Mouse (Mus musculus) monocyte, adult 5-6 weeks (primary cell): Measurements from ENCODE around the gene Gsn. TPM values are rescaled to one million over a fixed set of nuclear protein-coding genes. Genes with fewer than 3 reads are reported as not detected.

ENCODE experiments used
- ATAC-seq: fragments of 153-309, 156-312 bp; replicated peaks from 2 replicates; pipeline ENCODE4 v1.8.0; 2017; ENCODE audit warnings: mild to moderate bottlenecking; ENCODE audit not compliant: low TSS enrichment, insufficient number of reproducible peaks, severe bottlenecking, poor library complexity, low FRiP score
- total RNA-seq: library from RNA; stranded (forward); fragments of 200-1000, 200-491, 200-594 nt; gene quantifications from 3 replicates; pipeline ENCODE4 v1.2.3, GENCODE M21; 2017

Gsn gene
- total RNA-seq, 1 experiment from 2014 or later = 46.1 TPM

DNA sequence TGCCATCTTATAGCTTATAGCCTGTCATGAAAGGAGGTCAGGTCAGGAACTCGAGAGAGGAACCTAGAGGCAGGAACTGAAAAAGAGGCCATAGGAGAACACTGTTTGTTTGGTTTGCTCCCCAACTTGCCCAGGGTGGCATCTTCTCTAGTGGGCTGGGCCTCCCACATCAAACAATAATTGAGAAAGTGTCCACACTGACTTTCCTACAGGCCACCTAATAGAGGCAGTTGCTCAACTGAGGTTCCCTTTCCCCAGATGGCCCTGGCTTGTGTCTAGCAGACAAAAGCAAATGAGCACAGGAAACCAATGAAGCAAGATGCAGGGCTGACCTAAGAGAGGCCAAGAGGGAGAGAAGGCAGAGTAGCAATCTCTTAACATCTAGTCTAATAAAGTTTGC, 52.0 kb downstream of the Gsn start:
- ATAC-seq = peak; percentile 89

DNA sequence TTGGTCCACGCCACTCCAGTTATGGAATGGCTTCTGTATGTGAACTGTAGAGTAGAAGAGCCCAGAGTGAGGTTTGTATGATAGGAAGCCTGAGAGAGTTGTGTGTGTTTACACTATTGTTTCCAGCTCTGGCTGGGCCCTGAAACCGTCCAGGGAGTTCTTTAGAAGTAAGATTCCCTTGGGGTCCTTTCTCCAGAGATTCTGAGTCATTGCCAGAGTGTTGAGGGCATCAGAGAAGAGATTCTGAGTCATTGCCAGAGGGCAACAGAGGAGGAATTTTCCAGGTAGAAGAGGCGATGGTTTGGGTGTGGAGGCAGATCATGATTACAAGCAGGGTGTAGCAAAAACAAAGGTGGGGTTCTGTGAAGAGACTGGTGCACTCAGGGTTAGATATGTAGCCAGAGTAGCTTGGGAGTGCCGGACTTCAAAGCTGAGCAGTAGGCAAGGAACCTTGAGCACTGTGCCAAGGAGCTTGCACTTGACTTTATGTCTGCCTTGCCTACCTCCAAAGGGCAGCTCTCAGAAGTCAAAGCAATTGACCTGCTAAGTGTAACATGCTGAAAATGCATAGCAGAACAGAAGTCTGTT, 53.8 kb downstream of the Gsn start:
- no peak for ATAC-seq

DNA sequence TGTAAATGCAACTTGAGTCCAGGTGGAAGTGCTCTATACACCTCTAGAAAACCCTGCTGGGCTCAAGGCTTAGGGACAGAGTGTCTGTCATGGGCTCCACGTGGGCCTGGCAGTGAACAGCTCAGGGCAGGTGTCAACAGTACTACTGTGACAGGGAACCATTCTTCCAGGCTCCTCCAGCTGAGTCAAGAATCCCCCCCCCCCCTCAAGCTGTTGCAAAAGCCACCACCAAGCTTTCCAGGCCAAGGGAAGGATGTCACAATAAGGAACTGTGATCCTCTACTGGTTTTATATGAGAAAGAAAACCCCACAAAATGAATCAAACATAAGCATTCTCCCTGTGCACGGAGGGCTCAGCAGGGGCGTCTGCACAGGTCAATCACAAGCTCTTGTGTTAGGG, 58.1 kb downstream of the Gsn start:
- no peak for ATAC-seq

DNA sequence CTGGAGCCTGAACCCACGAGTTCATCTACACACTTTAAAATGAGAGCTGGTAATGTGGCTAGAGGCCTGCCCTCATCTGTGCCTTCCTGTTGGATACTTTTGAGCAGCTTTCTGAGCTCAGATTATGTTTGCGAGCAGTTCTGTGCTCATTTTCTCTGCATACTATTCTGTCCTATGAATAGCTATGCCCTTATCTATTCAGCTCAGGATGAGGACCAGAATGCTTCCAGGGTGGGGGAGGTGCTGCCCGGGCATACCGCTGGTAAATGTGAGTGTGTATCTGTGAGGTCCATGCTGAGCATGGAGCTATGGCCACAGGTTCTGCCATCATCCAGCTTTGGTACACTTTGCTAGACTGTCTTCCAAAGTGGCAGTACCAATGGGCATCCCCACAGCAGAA, 61.4 kb downstream of the Gsn start:
- no peak for ATAC-seq

DNA sequence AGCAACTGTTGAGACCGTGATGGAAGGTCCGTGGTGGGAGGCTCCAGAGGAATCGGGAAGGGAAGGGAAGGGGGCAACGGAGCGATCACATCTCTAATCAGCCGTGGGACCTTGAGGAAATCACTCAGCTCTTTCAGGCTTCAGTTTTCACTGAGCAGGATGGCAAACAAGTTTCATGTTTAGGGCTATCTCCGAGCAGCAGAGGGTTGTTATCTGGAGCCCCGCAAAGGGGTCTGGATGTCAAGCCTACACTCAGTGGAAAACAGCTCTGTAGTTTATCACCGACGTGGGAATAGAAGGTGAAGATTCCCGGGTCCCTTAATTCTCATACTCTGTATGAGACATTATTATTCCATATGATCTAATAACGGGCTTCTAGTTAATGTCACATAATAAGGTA, 62.2 kb downstream of the Gsn start:
- no peak for ATAC-seq

DNA sequence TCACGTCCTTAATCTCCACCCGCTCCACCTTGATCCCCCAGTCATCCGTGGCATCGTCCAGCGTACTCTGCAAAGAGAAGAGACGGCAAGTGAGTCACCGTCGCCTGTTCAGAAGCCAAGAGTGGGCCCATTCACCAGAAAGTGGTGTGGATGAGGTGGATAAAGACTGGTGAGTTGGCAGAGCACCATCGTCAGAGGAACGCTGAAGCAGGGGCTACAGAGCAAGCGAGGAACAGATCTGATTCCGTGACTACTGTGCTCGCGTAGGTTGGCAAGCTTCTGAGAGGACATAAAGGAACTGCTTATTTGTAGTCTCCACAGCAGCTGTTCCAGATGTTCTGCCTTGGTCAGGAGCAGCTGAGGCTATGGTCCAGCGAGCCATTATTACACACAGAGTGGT, 64.2 kb downstream of the Gsn start:
- ATAC-seq = no peak

DNA sequence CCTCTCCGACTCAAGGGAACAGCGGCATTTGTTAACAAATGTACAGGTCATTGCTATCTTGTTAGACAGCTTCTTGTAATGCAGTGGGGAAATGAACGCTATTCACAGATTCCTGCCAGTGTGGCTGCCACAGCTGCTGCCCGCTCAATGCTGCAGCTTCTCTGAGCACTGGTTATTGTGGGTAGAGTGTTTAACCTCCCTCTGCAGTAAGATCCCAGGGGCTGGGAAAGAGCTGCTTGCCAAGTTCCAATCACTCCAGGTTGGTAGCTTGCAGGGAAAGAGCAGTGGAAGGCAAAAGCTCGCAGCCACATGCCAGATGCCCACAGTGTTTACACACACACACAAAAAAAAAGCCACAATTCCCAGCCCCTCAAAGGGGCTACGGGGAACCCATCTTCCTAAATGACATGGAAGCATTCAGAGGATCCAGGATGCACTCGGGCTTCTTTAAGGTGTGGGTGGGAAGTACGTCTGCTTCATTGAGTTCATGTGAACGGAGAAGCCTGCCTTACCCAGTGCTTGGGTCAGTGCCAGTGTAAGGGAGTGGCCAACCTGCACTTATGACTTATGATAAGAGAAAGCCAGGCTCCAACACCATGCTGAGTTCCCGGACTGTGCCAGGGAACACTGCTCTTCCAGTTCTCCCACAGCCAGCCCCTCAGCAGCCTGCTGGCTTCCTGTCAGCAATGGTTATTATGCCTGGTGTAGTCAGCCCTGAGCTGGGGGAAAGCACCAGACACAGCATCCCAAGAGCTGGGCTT, 66.4 kb downstream of the Gsn start:
- no peak for ATAC-seq

DNA sequence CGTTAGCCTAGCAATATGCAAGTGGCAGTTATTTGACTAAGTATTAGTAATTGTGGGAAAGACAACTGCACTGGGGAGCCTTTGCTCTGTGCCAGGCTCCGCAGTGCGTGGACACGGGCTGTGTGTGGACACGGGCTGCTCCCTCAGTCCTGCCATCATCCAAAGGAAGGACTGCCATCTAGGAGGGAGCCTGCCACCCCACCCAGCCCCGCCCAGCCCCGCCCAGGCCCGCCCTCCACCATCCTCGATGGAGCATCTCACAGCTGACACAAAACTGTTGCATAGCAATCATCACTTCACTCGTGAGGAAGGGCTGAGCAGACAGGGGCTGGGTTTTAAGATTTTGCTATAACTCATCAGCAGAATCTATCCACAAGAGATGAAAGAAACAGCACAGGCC, 69.8 kb downstream of the Gsn start:
- no peak for ATAC-seq

DNA sequence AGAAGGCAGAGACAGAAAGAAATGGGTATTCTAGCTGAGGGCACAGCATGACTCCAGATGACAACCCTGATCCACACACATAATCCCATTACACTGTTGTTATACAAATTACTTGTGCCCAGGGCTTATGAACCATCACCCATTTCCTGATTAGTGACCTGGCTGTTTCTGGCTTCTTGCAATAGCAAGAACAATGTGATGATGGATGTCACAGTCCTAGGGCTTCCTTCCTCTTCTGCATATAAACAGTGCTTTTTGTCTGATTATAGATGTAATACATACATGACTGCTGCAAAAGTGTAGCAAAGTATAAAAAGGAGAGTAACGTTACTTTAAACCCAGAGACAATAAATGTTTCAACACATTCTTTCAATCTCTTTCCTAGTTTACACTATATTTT, 70.8 kb downstream of the Gsn start:
- 0 out of 2 replicates have a peak, but pooled peaks have one; percentile 37 for ATAC-seq

DNA sequence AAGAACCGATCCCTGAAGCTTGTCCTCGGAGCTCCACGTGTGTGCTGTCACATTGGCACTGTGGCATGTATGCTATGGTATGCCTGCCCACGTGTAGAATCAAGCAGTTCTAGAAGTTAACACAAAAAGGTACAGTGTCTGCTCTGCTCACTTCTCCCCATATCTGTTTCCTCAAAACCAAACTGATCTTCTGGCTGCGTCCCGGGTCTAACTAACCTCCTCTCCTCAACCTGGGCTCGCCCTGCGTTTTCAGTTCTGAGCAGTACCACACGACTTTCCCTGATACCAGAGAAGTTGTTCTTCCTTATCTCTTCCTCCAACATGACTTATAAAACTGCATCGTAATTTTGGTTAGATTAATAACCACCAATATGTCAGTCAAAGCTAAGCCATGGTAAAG, 71.4 kb downstream of the Gsn start:
- ATAC-seq = no peak; the same call in 1 of the 2 replicates

DNA sequence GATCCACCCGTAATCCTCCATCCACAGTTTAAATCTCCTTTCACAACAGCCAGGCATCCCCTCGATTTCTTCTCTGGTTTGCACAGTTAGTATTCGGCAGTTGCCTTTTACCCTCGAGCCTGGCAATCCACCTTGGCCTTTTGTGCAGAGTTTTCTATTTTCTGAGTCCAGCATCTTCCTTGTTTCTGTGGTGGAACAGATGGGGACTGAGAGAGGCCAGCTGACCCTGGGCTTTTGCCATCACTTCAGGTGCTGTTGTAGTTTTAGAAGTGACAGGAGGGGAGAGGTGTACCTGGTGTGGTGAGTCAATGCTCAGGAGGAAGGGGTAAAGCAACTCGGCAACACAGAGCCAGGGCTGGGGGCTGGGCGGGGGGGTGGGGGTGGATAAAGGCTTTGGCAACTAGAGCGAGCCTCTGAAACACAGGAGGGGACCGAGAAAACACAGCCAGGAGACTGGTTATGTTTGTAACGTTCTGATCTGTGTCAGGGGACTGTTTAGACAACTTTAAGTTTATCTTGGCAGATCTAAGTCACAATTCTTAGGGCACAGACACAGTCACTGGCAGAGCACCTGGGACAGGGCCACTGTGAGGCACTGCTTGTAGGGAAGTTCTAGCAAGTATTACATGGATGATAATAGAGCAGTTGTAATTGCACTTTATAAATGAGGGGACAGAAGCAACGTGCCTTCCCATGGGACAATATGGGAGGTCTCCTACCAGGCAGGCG, 72.0 kb downstream of the Gsn start:
- ATAC-seq = no peak

DNA sequence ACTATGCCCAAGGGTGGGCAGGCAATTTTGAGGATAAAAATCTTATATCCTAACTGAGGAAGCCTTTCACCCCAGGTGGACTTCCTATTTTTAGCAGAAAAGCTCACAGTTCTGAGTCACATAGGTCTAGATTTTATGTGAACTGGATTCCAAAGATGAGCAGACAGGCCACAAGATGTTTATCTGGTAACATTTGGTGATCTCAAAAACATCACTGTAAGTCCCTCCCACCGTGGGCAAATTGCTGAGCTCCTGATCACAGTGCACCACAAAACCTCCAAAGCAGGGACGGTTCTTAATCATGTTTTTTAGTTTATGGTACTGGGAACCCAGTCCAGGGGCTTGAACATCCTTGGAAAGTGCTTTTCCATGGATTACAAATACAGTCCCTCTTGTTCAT, 72.9 kb downstream of the Gsn start:
- no peak for ATAC-seq

DNA sequence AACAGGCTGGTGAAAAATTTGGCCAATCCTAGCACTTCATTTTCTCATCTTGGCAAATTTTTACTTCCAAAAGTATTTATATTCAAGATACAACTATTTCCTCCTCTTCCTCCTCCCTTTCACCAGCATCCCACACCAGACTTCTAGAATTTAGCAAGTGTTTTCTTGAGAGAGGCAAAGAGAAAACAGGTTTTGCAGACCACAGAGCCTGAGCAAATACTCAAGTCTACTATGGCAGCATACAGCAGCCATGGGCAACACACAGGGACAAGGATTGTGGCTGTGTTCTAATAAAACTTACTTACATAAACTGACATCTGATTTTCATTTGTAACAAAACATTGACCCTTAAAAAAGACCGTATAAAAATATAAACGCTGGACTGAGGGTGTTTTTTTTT, 75.0 kb downstream of the Gsn start:
- no peak for ATAC-seq

DNA sequence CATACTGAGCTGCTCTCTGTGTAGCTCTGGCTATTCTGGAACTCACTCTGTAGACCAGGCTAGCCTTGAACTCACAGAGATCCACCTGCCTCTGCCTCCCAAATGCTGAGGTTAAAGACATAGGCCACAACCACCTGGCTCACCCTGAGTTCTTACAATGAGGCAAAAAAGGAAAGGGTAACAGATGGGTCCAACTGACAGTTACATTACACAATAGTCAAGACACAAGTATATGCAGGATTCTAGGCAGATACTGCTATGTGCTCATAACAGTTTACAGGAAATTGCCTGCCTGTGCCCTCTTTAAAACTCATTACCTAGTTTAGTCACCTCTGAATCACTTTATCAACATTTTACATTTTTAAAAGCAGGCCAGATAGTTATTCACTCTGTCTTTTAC, 77.5 kb downstream of the Gsn start:
- ATAC-seq = no peak

DNA sequence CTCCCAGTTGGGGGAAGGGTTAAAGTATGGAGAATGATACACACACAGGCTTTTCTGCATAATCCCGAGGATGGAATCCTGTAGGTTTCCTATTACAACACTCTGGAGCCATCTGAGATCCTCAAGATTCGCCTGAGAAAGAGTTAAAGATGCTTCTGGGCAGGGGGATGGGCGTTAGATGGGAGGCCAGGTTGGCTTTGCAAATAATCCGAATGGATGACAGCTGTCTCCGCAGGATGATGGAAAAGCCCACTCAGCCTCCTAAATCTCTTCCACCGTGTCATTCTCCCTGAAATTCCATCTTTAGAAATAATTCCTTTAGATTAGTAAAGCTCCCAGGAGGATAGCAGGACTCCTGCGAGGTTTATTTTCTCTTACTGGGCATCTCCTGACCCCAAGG, 79.4 kb downstream of the Gsn start:
- ATAC-seq = no peak

DNA sequence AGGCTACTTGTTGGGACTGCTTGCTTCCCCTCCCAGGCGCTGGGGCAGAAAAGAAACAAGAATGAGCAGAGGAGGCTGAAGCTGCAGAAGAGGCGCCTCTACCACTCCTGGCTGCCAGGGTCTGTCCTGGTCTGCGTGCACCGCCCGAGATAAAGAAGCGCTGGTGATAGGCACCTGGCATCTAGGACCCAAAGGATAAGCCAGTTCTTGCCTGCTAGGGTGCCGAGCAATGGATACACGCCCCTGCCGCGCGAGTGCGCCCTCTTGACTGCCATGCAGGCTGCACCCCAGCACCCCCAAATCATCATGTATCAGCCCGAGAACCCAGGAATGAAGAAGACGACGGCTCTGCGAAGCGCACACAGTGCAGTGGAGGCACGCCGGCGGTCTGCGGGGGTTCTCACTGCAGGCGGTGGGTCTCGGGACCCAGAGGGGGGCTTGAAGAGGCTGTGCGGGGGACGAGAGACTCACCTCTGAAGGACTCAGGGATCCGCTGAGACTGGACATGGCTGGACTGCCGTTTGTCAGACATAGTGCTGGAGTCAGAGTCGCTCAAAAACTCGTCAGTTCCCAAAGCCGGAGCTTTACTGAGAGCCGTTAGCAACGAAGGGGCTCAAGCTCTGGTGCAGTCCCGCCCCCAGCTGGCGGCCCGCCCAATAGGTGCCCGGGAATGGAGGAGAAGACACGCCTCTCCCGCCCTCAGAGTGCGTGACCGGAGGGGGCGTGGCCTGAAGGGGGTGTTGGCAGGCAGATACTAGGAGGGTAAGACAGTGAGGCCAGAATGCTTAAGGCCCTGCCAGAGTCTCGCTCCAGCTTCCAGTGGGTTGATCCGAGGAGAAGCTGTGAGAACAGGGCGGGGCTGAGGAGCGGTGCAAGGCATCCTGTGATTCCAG, 80.5 kb downstream of the Gsn start, which contains the start of gene Stom:
Gene Stom, minus strand, starts transcription at position 589 of the 893 bp plus-strand sequence.
- ATAC-seq = peak; percentile 98

DNA sequence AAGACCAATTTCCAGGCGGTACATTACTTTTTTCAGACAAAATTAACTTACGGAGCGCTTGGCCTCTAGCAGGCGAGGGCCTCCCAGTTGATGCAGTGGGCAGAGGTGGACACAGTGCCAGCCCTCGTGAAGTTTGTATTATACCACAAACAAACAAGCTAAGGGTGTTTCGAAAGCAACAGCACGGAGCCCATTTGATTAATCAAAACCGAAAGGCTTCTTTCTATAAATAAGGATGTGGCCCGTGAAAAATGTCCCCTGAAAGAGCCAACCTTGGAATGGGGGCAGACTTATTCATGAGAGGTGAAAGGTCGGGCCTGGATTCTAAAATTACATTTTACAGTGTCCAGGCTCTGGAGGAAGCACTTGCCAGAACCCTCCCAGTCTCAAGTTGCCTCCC, 81.2 kb downstream of the Gsn start:
- ATAC-seq = no peak

DNA sequence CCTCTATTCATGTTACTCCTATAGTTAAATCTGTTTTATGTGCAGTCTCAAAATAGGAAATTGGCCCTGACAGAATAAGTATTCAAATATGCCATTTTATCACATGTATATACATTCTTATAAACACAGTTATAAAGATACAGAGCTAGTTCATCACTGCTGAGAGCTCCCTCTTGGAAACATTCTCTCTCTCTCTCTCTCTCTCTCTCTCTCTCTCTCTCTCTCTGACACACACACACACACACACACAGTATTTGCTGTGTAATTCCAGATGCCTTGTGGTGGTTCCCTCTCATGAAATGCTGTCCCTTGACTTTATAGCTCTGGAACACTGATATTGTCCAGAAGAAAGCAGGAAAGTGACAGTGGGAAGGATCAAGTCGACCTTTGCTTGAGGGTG, 81.9 kb downstream of the Gsn start:
- no peak for ATAC-seq

DNA sequence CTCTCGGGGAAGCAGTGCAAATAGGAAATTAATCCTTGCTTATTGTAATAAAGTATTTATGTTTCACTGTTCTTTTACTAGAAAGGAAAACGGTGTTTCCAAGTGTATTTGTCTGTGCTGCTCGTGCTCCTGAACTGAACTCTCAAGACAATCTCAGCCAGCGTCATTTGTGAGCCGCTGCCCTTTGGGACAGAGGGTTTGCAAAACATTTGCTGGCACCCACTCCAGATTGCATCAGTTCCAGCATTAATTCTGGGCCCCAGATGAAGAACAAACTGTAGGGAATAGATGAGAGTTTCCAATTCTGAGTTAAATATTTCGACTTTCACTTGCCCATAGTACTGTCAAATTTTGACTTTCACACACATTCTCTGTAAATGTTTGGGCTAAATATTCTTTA, 82.5 kb downstream of the Gsn start:
- no peak for ATAC-seq
